Mouse (Mus musculus): ENCODE results near the gene Pth1r.

GRCm38 (mm10) chr9:110778100-110778499 is 31.2 kb upstream of the Pth1r start:
- no peak for TF ChIP-seq CTCF (IDR thresholded peaks at IDR 0.05; ENCODE audit: low read depth, low read length)
- TF ChIP-seq POLR2A (IDR thresholded peaks at IDR 0.05; ENCODE audit: extremely low read depth, insufficient read depth, low read length) = no peak
